Mouse (Mus musculus) limb, embryonic 14.5 days (tissue): ENCODE measurements around the gene Gpr75. TPM values are rescaled to one million over a fixed set of nuclear protein-coding genes. Genes with fewer than 3 reads are reported as not detected.

ENCODE experiments used
- ATAC-seq: fragments of 200-750 bp; cut with Nextera tagmentation; 2 replicates; pipeline ENCODE4 v1.8.0; 2017; ENCODE audit warnings: low read depth, moderate number of reproducible peaks, moderate TSS enrichment; ENCODE audit not compliant: low FRiP score
- DNase-seq: peaks from one replicate; pipeline ENCODE4 v3.0.0-alpha.2; 2015; ENCODE audit warnings: low spot score
- H3K27ac ChIP-seq: fragments of 300-500 bp; sonication (generic); replicated peaks from 2 replicates; pipeline ENCODE4 v1.5.1; 2014; ENCODE audit warnings: low read depth, mild to moderate bottlenecking, low read length, moderate library complexity, mixed read lengths
- H3K27me3 ChIP-seq: fragments of 300-500 bp; sonication (generic); 2 replicates; pipeline ENCODE4 v1.6.1; 2014; ENCODE audit warnings: low read length, mixed read lengths; ENCODE audit not compliant: control insufficient read depth, insufficient read depth
- H3K36me3 ChIP-seq: fragments of 300-500 bp; sonication (generic); 2 replicates; pipeline ENCODE4 v1.6.1; 2014; ENCODE audit warnings: mild to moderate bottlenecking, low read length, moderate library complexity, mixed read lengths; ENCODE audit not compliant: control insufficient read depth, insufficient read depth
- H3K4me1 ChIP-seq: fragments of 300-500 bp; sonication (generic); 2 replicates; pipeline ENCODE4 v1.6.1; 2014; ENCODE audit warnings: antibody characterized with exemption, low read length, mixed read lengths; ENCODE audit not compliant: control insufficient read depth, insufficient read depth
- H3K4me2 ChIP-seq: fragments of 300-500 bp; sonication (generic); replicated peaks from 2 replicates; pipeline ENCODE4 v1.6.1; 2014; ENCODE audit warnings: low read depth, mild to moderate bottlenecking, low read length, moderate library complexity; ENCODE audit not compliant: severe bottlenecking
- H3K4me3 ChIP-seq: fragments of 300-500 bp; sonication (generic); replicated peaks from 2 replicates; pipeline ENCODE4 v1.5.1; 2014; ENCODE audit warnings: low read length
- H3K9ac ChIP-seq: fragments of 300-500 bp; sonication (generic); 2 replicates; pipeline ENCODE4 v1.6.1; 2014; ENCODE audit warnings: mild to moderate bottlenecking, low read depth, low read length, moderate library complexity; ENCODE audit not compliant: severe bottlenecking
- H3K9me3 ChIP-seq: fragments of 300-500 bp; sonication (generic); 2 replicates; pipeline ENCODE4 v1.6.1; 2016; ENCODE audit warnings: low read length; ENCODE audit not compliant: control insufficient read depth
- POLR2A ChIP-seq: fragments of 200-500 bp; IDR thresholded peaks from 2 replicates; pipeline ENCODE4 v1.8.0; 2012; ENCODE audit warnings: inconsistent platforms, mild to moderate bottlenecking, moderate library complexity, borderline replicate concordance; ENCODE audit not compliant: insufficient read depth, insufficient read length; ENCODE audit errors: extremely low read depth
- WGBS: fragments of 180-500 bp; shearing (Covaris S2); extraction: QIAGEN DNeasy Blood & Tissue Kit; methylation state at CpG from one replicate; pipeline ENCODE4 v1.1.7; 2014; 5-methylcytosine and 5-hydroxymethylcytosine counted together
- polyA plus RNA-seq, 2 experiments: library from polyadenylated mRNA; depleted of rRNA in 1 of 2; stranded (reverse) in 1 of 2; unstranded in 1 of 2; fragments of >200 nt; fragmentation: Nextera tagmentation in 1 of 2; extraction: Ambion mirVana in 1 of 2; gene quantifications; 2 replicates each; pipeline versions ENCODE4 v1.2.1 to v1.2.3; 2012 to 2014

Gene Gpr75
- polyA plus RNA-seq, 2 experiments = 0.14 to 0.44 TPM

GRCm38 (mm10) chr11:30896201-30896600 lies 11.0 kb downstream of the Gpr75 start:
- no peak overlapping the region for H3K4me2 ChIP-seq
- no peaks in the 10 kb centered on the region for H3K36me3 ChIP-seq
- no peak overlapping the region for H3K9ac ChIP-seq
- DNase-seq = no peak
- no peak for TF ChIP-seq POLR2A
- no peaks in the 10 kb centered on the region for H3K27me3 ChIP-seq
- H3K27ac ChIP-seq = no peak overlapping the region
- ATAC-seq = no peak
- H3K9me3 ChIP-seq = no peaks in the 10 kb centered on the region
- no peaks in the 10 kb centered on the region for H3K4me1 ChIP-seq
- WGBS = 98% methylated on average over 1 of the region's 1 CpGs
- no peak overlapping the region for H3K4me3 ChIP-seq

- no peak for TF ChIP-seq POLR2A
- Histone ChIP-seq H3K36me3 (no peaks in the 10 kb centered on the region), H3K27ac (no peak overlapping the region), H3K27me3 (no peaks in the 10 kb centered on the region), H3K9me3 (no peaks in the 10 kb centered on the region), H3K4me3 (no peak overlapping the region), H3K4me2 (no peak overlapping the region), H3K4me1 (no peaks in the 10 kb centered on the region), H3K9ac (no peak overlapping the region)
- no peak for DNase-seq
- no peak for ATAC-seq
Measured at GRCm38 (mm10) chr11:30899312-30899711, 14.2 kb downstream of the Gpr75 start.

GRCm38 (mm10) chr11:30912311-30912710 lies 27.2 kb downstream of the Gpr75 start:
- no peaks in the 10 kb centered on the region for H3K36me3 ChIP-seq
- H3K4me3 ChIP-seq = no peak overlapping the region
- ATAC-seq (no peak), DNase-seq (no peak)
- no peak overlapping the region for H3K4me2 ChIP-seq
- WGBS = 94% methylated on average over 3 of the region's 3 CpGs
- H3K4me1 ChIP-seq = no peaks in the 10 kb centered on the region
- no peaks in the 10 kb centered on the region for H3K27me3 ChIP-seq
- no peak for TF ChIP-seq POLR2A
- no peak overlapping the region for H3K9ac ChIP-seq
- H3K27ac ChIP-seq = no peak overlapping the region
- H3K9me3 ChIP-seq = no peaks in the 10 kb centered on the region

- no peak for DNase-seq
- no peak overlapping the region for H3K27ac ChIP-seq
- H3K9ac ChIP-seq = no peak overlapping the region
- no peak overlapping the region for H3K4me2 ChIP-seq
- ATAC-seq = no peak
- H3K36me3 ChIP-seq = peaks cover 4% of the 10 kb centered on the region
- H3K9me3 ChIP-seq = no peaks in the 10 kb centered on the region
- H3K4me1 ChIP-seq = no peaks in the 10 kb centered on the region
- TF ChIP-seq POLR2A = no peak
- WGBS = 73% methylated on average over 1 of the region's 1 CpGs
- no peak overlapping the region for H3K4me3 ChIP-seq
- no peaks in the 10 kb centered on the region for H3K27me3 ChIP-seq
Measured at GRCm38 (mm10) chr11:30920641-30921040, 35.5 kb downstream of the Gpr75 start.

DNA sequence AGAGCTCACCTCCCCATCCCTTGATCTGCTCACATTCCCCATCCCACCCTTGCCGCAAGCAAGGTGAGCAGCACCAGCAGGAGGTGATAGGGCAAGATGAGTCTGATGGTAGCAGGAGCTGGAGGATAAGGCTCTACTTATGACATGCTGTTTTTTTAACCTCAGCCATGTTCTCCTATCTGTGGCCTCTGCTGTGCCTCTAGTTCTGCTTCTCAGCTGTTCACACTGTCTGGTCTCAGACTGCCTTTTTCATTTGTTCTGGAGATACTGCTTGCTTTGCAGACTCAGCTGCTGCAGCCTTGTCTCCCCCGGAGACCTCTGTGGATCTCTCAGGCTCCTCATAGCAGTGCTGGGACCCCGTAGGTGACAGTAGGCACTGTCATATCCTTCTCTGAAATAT lies 38.1 kb downstream of the Gpr75 start:
- WGBS = 96% methylated on average over 3 of the region's 3 CpGs
- Histone ChIP-seq H3K9ac (no peak overlapping the region), H3K27me3 (no peaks in the 10 kb centered on the region), H3K27ac (no peak overlapping the region), H3K9me3 (no peaks in the 10 kb centered on the region), H3K4me3 (no peak overlapping the region), H3K36me3 (peaks cover 17% of the 10 kb centered on the region), H3K4me1 (no peaks in the 10 kb centered on the region), H3K4me2 (no peak overlapping the region)
- TF ChIP-seq POLR2A = no peak
- DNase-seq (no peak), ATAC-seq (no peak)

GRCm38 (mm10) chr11:30928079-30928478 lies 42.9 kb downstream of the Gpr75 start:
- Histone ChIP-seq H3K4me2 (no peak overlapping the region), H3K4me3 (no peak overlapping the region), H3K27ac (no peak overlapping the region), H3K4me1 (no peaks in the 10 kb centered on the region), H3K9ac (no peak overlapping the region), H3K27me3 (no peaks in the 10 kb centered on the region), H3K9me3 (no peaks in the 10 kb centered on the region), H3K36me3 (peaks cover 30% of the 10 kb centered on the region)
- TF ChIP-seq POLR2A = no peak
- ATAC-seq (no peak), DNase-seq (no peak)
